ENCODE assay signal across 8 mouse cellular contexts in the genomic region with DNA sequence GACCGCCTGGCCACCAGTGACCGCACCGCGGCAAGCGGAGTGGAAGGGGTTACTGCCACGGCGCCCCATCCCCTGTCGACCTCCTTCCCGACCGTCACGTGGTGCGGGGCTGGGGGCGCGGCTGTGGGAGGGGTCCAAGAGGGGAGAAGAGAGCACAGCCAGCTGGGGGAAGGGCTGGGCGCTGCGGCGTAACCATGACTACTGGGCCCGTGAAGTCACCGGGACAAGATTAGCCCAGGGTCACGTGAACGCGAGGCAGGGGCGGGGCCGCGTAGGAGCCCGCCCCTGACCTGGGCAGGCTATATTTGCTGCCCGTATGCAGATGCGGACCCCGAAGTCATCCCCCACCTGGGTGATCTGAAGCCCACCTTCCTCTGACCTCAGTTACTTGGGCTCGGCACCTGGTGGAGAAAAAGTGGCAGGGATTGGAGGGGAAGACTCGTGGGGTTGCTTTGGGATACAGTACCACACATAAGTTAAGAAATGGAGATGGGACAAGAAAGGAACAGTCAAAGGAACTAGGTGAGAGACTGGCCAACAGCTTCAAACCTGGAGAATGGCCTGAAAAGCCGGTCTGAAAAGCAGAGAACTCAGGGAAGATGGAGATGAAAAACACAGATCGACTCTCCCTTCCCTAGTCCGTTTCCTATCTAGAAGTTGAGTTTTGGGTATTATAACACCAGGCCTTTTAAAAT. TPM values are rescaled to one million over a fixed set of nuclear protein-coding genes. Genes with fewer than 3 reads are reported as not detected.
DNase-seq lines count a peak whose midpoint lies in the region; ATAC-seq lines count a peak whose summit lies in the region.

No protein-coding gene starts in this region.

- peak overlapping the region; percentile 66 for H3K9ac ChIP-seq in heart, embryonic 15.5 days
- H3K9ac ChIP-seq in liver, embryonic 13.5 days, result peak overlapping the region; percentile 70
- H3K9ac ChIP-seq in stomach, embryonic 15.5 days, result peak overlapping the region; percentile 66

- peak overlapping the region; percentile 89 for H3K27ac ChIP-seq in forebrain, embryonic 10.5 days
- H3K27ac ChIP-seq in heart, embryonic 15.5 days, result peak overlapping the region; percentile 79
- peak overlapping the region; percentile 50; the same call in 1 of the 2 replicates for H3K27ac ChIP-seq in liver, embryonic 13.5 days
- H3K27ac ChIP-seq in stomach, embryonic 15.5 days, result peak overlapping the region; percentile 87

- 4% methylated on average over 34 of the region's 34 CpGs for WGBS in forebrain, embryonic 10.5 days
- 3% methylated on average over 33 of the region's 34 CpGs for WGBS in heart, embryonic 15.5 days
- 4% methylated on average over 33 of the region's 34 CpGs for WGBS in liver, embryonic 13.5 days (ENCODE audit: insufficient replicate concordance)
- WGBS in stomach, embryonic 15.5 days, result 4% methylated on average over 33 of the region's 34 CpGs

- peak overlapping the region; percentile 95 for H3K4me2 ChIP-seq in heart, embryonic 15.5 days
- H3K4me2 ChIP-seq in liver, embryonic 13.5 days, result peak overlapping the region; percentile 97
- peak overlapping the region; percentile 95 for H3K4me2 ChIP-seq in stomach, embryonic 15.5 days

- H3K36me3 ChIP-seq in forebrain, embryonic 10.5 days (replicated peaks), result peaks cover 21% of the 10 kb centered on the region
- no peaks in the 10 kb centered on the region for H3K36me3 ChIP-seq in heart, embryonic 15.5 days
- H3K36me3 ChIP-seq in liver, embryonic 13.5 days, result no peaks in the 10 kb centered on the region
- no peaks in the 10 kb centered on the region for H3K36me3 ChIP-seq in stomach, embryonic 15.5 days

- H3K27me3 ChIP-seq in forebrain, embryonic 10.5 days (ENCODE audit: poor library complexity, severe bottlenecking), result no peaks in the 10 kb centered on the region
- H3K27me3 ChIP-seq in heart, embryonic 15.5 days, result no peaks in the 10 kb centered on the region
- H3K27me3 ChIP-seq in liver, embryonic 13.5 days, result peaks cover 22% of the 10 kb centered on the region
- no peaks in the 10 kb centered on the region for H3K27me3 ChIP-seq in stomach, embryonic 15.5 days (replicated peaks)

- H3K4me1 ChIP-seq in forebrain, embryonic 10.5 days, result peaks cover 52% of the 10 kb centered on the region
- H3K4me1 ChIP-seq in heart, embryonic 15.5 days (replicated peaks), result peaks cover 29% of the 10 kb centered on the region
- H3K4me1 ChIP-seq in liver, embryonic 13.5 days (replicated peaks), result peaks cover 39% of the 10 kb centered on the region
- peaks cover 30% of the 10 kb centered on the region for H3K4me1 ChIP-seq in stomach, embryonic 15.5 days

- H3K4me3 ChIP-seq in forebrain, embryonic 10.5 days, result peak overlapping the region; percentile 72
- H3K4me3 ChIP-seq in heart, embryonic 15.5 days, result peak overlapping the region; percentile 68
- peak overlapping the region; percentile 68 for H3K4me3 ChIP-seq in liver, embryonic 13.5 days (replicated peaks)
- H3K4me3 ChIP-seq in stomach, embryonic 15.5 days (replicated peaks), result peak overlapping the region; percentile 70

- peak; percentile 73 for DNase-seq in c-Kit-positive CD71-negative TER-119-negative erythroid progenitor cells, embryonic 14.5 days (ENCODE audit: low read depth)
- peak; percentile 97 for DNase-seq in forebrain, embryonic 10.5 days (ENCODE audit: extremely low spot score, low spot score)
- DNase-seq in kidney, postnatal 14 days, result peak; percentile 92
- peak; percentile 78 for DNase-seq in liver, embryonic 13.5 days
- DNase-seq in neural tube, embryonic 10.5 days (ENCODE audit: extremely low spot score, low spot score), result peak; percentile 96

- ATAC-seq in CD4-positive, CD25-positive, alpha-beta regulatory T cell, adult 4 months, result peak; percentile 89
- ATAC-seq in heart, embryonic 15.5 days (replicated peaks; ENCODE audit: insufficient number of reproducible peaks, insufficient read depth, low FRiP score, low read depth), result peak; percentile 95
- peak; percentile 87 for ATAC-seq in liver, embryonic 13.5 days (ENCODE audit: low read depth)
- ATAC-seq in stomach, embryonic 15.5 days (ENCODE audit: insufficient read depth, low FRiP score, low read depth), result peak; percentile 94

- H3K9me3 ChIP-seq in forebrain, embryonic 10.5 days, result no peaks in the 10 kb centered on the region
- no peaks in the 10 kb centered on the region for H3K9me3 ChIP-seq in heart, embryonic 15.5 days (replicated peaks)
- no peaks in the 10 kb centered on the region for H3K9me3 ChIP-seq in liver, embryonic 13.5 days (replicated peaks)
- H3K9me3 ChIP-seq in stomach, embryonic 15.5 days, result no peaks in the 10 kb centered on the region

RNA-seq across cellular contexts. Expression of a gene that starts 6.1 kb away (rescaled TPM):
- polyA plus RNA-seq in CD4-positive, CD25-positive, alpha-beta regulatory T cell, adult 4 months (2017; shearing (Covaris generic)), result 1 to 10 TPM; 6.8 to 8.1 TPM
- polyA plus RNA-seq in forebrain, embryonic 10.5 days (2016; fragmentation: Nextera tagmentation; extraction: Ambion mirVana), result 24.0 and 25.4 TPM in 2 replicates
- 9.8 and 13.1 TPM in 2 replicates for polyA plus RNA-seq in heart, embryonic 15.5 days (2015; fragmentation: Nextera tagmentation; extraction: Ambion mirVana)
- 1.8 and 2.1 TPM in 2 replicates for polyA plus RNA-seq in liver, embryonic 13.5 days (2015; fragmentation: Nextera tagmentation; extraction: Ambion mirVana)
- 13.4 and 15.5 TPM in 2 replicates for polyA plus RNA-seq in stomach, embryonic 15.5 days (2015; fragmentation: Nextera tagmentation; extraction: Ambion mirVana)

RNA-seq across cellular contexts. Expression of a gene that starts 7.2 kb away (rescaled TPM):
- not detected for polyA plus RNA-seq in CD4-positive, CD25-positive, alpha-beta regulatory T cell, adult 4 months (2017; shearing (Covaris generic))
- not detected in 2 replicates for polyA plus RNA-seq in forebrain, embryonic 10.5 days (2016; fragmentation: Nextera tagmentation; extraction: Ambion mirVana)
- polyA plus RNA-seq in heart, embryonic 15.5 days (2015; fragmentation: Nextera tagmentation; extraction: Ambion mirVana), result 2.0 and 2.6 TPM in 2 replicates
- not detected in 2 replicates for polyA plus RNA-seq in liver, embryonic 13.5 days (2015; fragmentation: Nextera tagmentation; extraction: Ambion mirVana)
- polyA plus RNA-seq in stomach, embryonic 15.5 days (2015; fragmentation: Nextera tagmentation; extraction: Ambion mirVana), result 5.0 and 8.1 TPM in 2 replicates

RNA-seq across cellular contexts. Expression of a gene that starts 7.3 kb away (rescaled TPM):
- polyA plus RNA-seq in CD4-positive, CD25-positive, alpha-beta regulatory T cell, adult 4 months (2017; shearing (Covaris generic)), result 10 to 100 TPM; 24.9 to 41.9 TPM
- polyA plus RNA-seq in forebrain, embryonic 10.5 days (2016; fragmentation: Nextera tagmentation; extraction: Ambion mirVana), result 132 and 137 TPM in 2 replicates
- 78.3 and 87.9 TPM in 2 replicates for polyA plus RNA-seq in heart, embryonic 15.5 days (2015; fragmentation: Nextera tagmentation; extraction: Ambion mirVana)
- polyA plus RNA-seq in liver, embryonic 13.5 days (2015; fragmentation: Nextera tagmentation; extraction: Ambion mirVana), result 52.2 and 55.4 TPM in 2 replicates
- 87.3 and 92.0 TPM in 2 replicates for polyA plus RNA-seq in stomach, embryonic 15.5 days (2015; fragmentation: Nextera tagmentation; extraction: Ambion mirVana)

RNA-seq across cellular contexts. Expression of a gene that starts 14.0 kb away (rescaled TPM):
- 1 to 10 TPM; 4.6 to 5.5 TPM for polyA plus RNA-seq in CD4-positive, CD25-positive, alpha-beta regulatory T cell, adult 4 months (2017; shearing (Covaris generic))
- 1.3 and 2.2 TPM in 2 replicates for polyA plus RNA-seq in forebrain, embryonic 10.5 days (2016; fragmentation: Nextera tagmentation; extraction: Ambion mirVana)
- polyA plus RNA-seq in heart, embryonic 15.5 days (2015; fragmentation: Nextera tagmentation; extraction: Ambion mirVana), result 2.3 and 2.4 TPM in 2 replicates
- 0.93 and 1.1 TPM in 2 replicates for polyA plus RNA-seq in liver, embryonic 13.5 days (2015; fragmentation: Nextera tagmentation; extraction: Ambion mirVana)
- polyA plus RNA-seq in stomach, embryonic 15.5 days (2015; fragmentation: Nextera tagmentation; extraction: Ambion mirVana), result 2.7 TPM in 2 replicates

RNA-seq across cellular contexts. Expression of a gene that starts 40.4 kb away (rescaled TPM):
- polyA plus RNA-seq in CD4-positive, CD25-positive, alpha-beta regulatory T cell, adult 4 months (2017; shearing (Covaris generic)), result 100 to 1,000 TPM; 198 to 220 TPM
- 205 and 217 TPM in 2 replicates for polyA plus RNA-seq in forebrain, embryonic 10.5 days (2016; fragmentation: Nextera tagmentation; extraction: Ambion mirVana)
- polyA plus RNA-seq in heart, embryonic 15.5 days (2015; fragmentation: Nextera tagmentation; extraction: Ambion mirVana), result 130 and 139 TPM in 2 replicates
- 91.4 and 92.1 TPM in 2 replicates for polyA plus RNA-seq in liver, embryonic 13.5 days (2015; fragmentation: Nextera tagmentation; extraction: Ambion mirVana)
- polyA plus RNA-seq in stomach, embryonic 15.5 days (2015; fragmentation: Nextera tagmentation; extraction: Ambion mirVana), result 182 and 192 TPM in 2 replicates

Comparison
In these comparisons a context has a peak if more than half of its experiments do, and no peak if none do; other contexts are left out.
1. Peak in every context shown above with its lines: DNase-seq, ATAC-seq, H3K4me3 ChIP-seq and H3K27ac ChIP-seq.